Mouse (Mus musculus) brown adipose tissue, adult 24 weeks (tissue): ENCODE data around the gene Tecpr1. TPM values are rescaled to one million over a fixed set of nuclear protein-coding genes. Genes with fewer than 3 reads are reported as not detected.

Experiments
- H3K27ac ChIP-seq: fragments of 200-500 bp; replicated peaks from 2 replicates; pipeline ENCODE4 v1.5.1; 2012; ENCODE audit warnings: low read depth, mild to moderate bottlenecking, low read length
- H3K4me1 ChIP-seq: fragments of 200-500 bp; 2 replicates; pipeline ENCODE4 v1.6.1; 2012; ENCODE audit warnings: low read length, mixed read lengths; ENCODE audit not compliant: control insufficient read depth, insufficient read depth, insufficient read length
- H3K4me3 ChIP-seq: fragments of 200-500 bp; 2 replicates; pipeline ENCODE4 v1.5.1; 2012; ENCODE audit warnings: low read depth, mild to moderate bottlenecking, low read length, moderate library complexity; ENCODE audit not compliant: insufficient read depth
- polyA plus RNA-seq: library from polyadenylated mRNA; stranded (reverse); fragments of >200 nt; gene quantifications from 2 replicates; pipeline ENCODE4 v1.2.4, GENCODE M21; 2012; ENCODE audit not compliant: missing spikeins, insufficient read depth, insufficient read length

Gene Tecpr1
- polyA plus RNA-seq, 1 experiment: 41.4 TPM

- no peak overlapping the region for H3K4me3 ChIP-seq
- H3K27ac ChIP-seq: no peak overlapping the region
- H3K4me1 ChIP-seq: no peaks in the 10 kb centered on the region
Measured at GRCm38 (mm10) chr5:144182542-144183247, 40.7 kb downstream of the Tecpr1 start.

GRCm38 (mm10) chr5:144181249-144181648 is 42.2 kb downstream of the Tecpr1 start:
- Histone ChIP-seq H3K4me3 (no peak overlapping the region), H3K4me1 (no peaks in the 10 kb centered on the region), H3K27ac (no peak overlapping the region)

- H3K4me3 ChIP-seq: no peak overlapping the region
- no peaks in the 10 kb centered on the region for H3K4me1 ChIP-seq
- no peak overlapping the region for H3K27ac ChIP-seq
Measured at GRCm38 (mm10) chr5:144178216-144178615, 45.2 kb downstream of the Tecpr1 start.

DNA sequence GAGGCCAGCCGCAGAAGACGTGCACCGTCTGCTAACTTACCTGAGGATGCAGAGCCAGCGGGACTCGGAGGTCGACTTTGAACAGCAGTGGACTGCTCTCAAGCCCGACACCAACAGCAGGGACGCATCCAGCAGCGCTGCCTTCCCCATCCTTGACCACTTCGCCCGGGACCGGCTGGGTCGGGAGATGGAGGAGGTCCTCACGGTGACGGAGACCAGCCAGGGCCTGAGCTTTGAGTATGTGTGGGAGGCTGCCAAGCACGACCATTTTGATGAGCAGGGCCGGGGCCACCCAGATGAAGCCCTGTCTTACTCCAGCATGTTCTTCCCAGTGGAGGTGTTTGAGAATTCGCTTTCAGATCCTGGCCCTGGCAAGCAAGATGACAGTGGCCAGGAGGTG is 49.8 kb downstream of the Tecpr1 start:
- Histone ChIP-seq H3K4me1 (no peaks in the 10 kb centered on the region), H3K4me3 (no peak overlapping the region), H3K27ac (no peak overlapping the region)

- Histone ChIP-seq H3K4me1 (no peaks in the 10 kb centered on the region), H3K27ac (no peak overlapping the region), H3K4me3 (no peak overlapping the region)
Measured at GRCm38 (mm10) chr5:144169275-144169975, 54.0 kb downstream of the Tecpr1 start.

DNA sequence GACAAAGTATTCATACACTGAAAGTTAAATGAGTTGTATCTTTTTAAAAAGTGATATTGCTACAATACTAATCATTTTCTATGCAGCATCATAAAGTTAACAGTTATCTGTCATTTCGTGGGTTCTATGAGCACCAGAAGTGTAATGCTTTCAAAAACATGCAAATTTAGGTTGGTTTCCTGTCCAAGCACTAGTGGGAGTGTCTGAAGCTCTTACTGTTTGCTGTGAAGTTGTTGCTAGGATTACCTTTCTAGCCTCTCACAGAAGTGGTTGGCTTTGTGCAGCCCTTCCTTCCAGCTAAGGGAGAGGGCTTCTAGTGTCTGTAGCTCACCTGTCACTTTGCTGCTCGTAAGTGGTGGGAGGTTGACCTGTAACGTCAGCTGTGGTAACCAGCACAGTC is 57.7 kb downstream of the Tecpr1 start:
- H3K27ac ChIP-seq: no peak overlapping the region
- no peaks in the 10 kb centered on the region for H3K4me1 ChIP-seq
- H3K4me3 ChIP-seq: no peak overlapping the region

GRCm38 (mm10) chr5:144162813-144163517 is 60.5 kb downstream of the Tecpr1 start:
- Histone ChIP-seq H3K27ac (0 out of 2 replicates have a peak overlapping the region, but pooled peaks have one; percentile 23), H3K4me3 (no peak overlapping the region)

GRCm38 (mm10) chr5:144162080-144162812 is 61.2 kb downstream of the Tecpr1 start:
- Histone ChIP-seq H3K27ac (no peak overlapping the region), H3K4me1 (peaks cover 6% of the 10 kb centered on the region; the same call in 1 of the 2 replicates), H3K4me3 (no peak overlapping the region)

More at GRCm38 (mm10) chr5:144162813-144163517, 60.5 kb downstream of the Tecpr1 start:
- peaks cover 4% of the 10 kb centered on the region; the same call in 1 of the 2 replicates for H3K4me1 ChIP-seq

GRCm38 (mm10) chr5:144159137-144159536 is 64.3 kb downstream of the Tecpr1 start:
- H3K27ac ChIP-seq: peak overlapping the region; percentile 43; the same call in 1 of the 2 replicates

DNA sequence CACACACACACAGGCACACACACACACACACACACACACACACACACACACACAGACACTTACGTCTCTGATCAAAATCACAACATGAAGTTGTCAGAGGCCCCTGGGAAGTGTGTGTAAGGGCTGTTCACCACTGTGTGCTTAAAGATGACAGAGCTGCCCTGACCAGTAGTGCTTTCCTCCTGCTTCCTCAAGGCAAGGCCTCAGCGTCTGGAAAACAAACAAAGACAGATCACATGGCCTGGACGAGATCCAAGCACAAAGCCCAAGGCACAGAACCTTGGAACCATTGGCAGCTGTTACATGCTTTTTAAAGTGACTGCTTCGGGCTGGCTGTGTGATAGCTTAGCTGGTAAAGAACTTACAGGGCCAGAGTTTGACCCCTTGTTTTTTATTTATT is 64.8 kb downstream of the Tecpr1 start:
- peak overlapping the region; percentile 47; the same call in 1 of the 2 replicates for H3K27ac ChIP-seq
- peaks cover 11% of the 10 kb centered on the region; the same call in 1 of the 2 replicates for H3K4me1 ChIP-seq
- no peak overlapping the region for H3K4me3 ChIP-seq

More at GRCm38 (mm10) chr5:144159137-144159536, 64.3 kb downstream of the Tecpr1 start:
- no peak overlapping the region for H3K4me3 ChIP-seq
- H3K4me1 ChIP-seq: peaks cover 11% of the 10 kb centered on the region; the same call in 1 of the 2 replicates

DNA sequence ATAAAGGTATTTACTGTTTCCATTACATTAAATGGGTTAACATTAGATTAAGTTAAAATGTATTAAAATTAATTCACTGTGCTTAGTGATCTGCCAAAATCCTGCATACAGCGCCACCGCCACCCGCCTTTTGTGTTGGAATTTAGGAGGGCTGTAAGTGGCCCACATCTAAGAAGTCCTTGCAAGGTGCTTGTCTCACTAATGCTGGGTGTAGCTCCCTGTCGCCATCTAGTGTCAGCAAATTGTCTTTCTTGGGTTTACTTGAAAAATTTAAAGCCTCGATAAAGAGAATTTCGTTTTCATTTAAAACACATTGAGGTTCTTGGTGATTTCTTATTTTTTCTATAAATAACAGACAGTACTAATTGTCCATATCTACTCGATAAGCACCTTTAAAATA is 68.9 kb downstream of the Tecpr1 start:
- Histone ChIP-seq H3K4me3 (no peak overlapping the region), H3K4me1 (peaks cover 11% of the 10 kb centered on the region; the same call in 1 of the 2 replicates)

DNA sequence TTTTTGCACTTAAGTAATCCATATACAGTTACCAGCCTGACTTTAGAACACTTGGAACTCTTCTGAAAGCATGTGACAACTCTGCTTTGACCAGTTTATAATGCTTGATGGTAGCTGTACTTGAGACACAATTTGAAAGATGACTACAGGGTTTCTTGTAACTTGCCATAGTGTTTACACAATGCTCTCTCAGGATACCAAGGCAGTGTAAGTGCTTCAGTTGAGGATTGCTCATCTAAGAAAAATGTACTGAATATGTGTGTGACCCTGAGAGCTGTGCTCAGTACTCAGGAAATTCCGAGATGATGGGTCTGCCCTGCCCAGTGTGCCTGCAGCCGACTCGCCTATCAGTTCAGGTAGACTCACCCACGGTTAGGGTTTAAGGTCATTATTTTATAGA is 72.1 kb downstream of the Tecpr1 start:
- Histone ChIP-seq H3K4me1 (no peaks in the 10 kb centered on the region), H3K27ac (no peak overlapping the region), H3K4me3 (no peak overlapping the region)

More for the DNA sequence above, 68.9 kb downstream of the Tecpr1 start:
- H3K27ac ChIP-seq: no peak overlapping the region

DNA sequence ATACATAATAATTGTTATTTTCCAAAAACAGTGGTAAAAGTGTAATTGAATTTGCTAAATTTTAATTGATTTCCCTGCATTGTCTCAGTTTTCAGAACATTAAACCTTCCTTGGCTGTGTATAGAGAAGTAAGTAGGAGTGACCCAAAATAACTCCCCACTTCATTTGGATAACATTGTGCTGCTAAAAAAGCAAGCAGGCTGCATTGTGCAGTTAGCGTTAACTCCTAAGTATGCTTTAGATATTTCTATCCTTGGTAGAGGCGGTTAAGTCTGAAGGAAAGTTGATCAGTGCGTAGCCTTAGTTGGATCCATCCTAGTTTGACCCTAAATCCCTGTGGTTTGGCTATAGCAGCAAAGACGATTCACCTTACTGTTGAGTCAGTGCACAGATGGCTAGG is 73.9 kb downstream of the Tecpr1 start:
- Histone ChIP-seq H3K4me3 (no peak overlapping the region), H3K4me1 (no peaks in the 10 kb centered on the region), H3K27ac (no peak overlapping the region)

DNA sequence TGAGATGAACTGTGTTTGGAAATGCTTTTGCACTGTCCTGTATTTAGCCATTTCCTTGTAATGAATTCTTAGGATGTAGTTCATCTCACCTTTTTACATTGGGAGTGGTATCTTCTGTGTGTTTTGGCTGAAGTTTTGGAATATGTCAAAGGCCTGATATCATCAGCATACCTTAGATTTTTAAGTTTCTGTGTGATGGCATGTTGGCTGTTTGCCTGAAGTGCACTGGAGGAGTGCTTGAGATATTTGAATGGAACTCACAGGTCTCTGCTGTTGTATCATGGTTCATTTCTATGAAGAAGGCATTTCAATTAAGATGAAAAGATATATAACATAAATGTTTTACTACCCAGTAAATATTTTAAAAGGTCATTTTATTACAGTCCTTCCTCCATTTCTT is 76.5 kb downstream of the Tecpr1 start:
- Histone ChIP-seq H3K4me3 (no peak overlapping the region), H3K27ac (no peak overlapping the region)

More for the DNA sequence above, 76.5 kb downstream of the Tecpr1 start:
- no peaks in the 10 kb centered on the region for H3K4me1 ChIP-seq
